Mouse (Mus musculus) heart, embryonic 11.5 days (tissue): Measurements from ENCODE around the gene Gm813. TPM values are rescaled to one million over a fixed set of nuclear protein-coding genes. Genes with fewer than 3 reads are reported as not detected.

Experiments used
- ATAC-seq: fragments of 200-750 bp; cut with Nextera tagmentation; replicated peaks from 2 replicates; pipeline ENCODE4 v1.8.0; 2017; ENCODE audit warnings: moderate library complexity; ENCODE audit not compliant: insufficient number of reproducible peaks, low FRiP score, low TSS enrichment
- H3K27ac ChIP-seq: fragments of 300-500 bp; sonication (generic); 2 replicates; pipeline ENCODE4 v1.5.1; 2014; ENCODE audit warnings: mild to moderate bottlenecking, low read depth, low read length
- H3K27me3 ChIP-seq: fragments of 300-500 bp; sonication (generic); 2 replicates; pipeline ENCODE4 v1.6.1; 2014; ENCODE audit warnings: mild to moderate bottlenecking, low read length, mixed read lengths; ENCODE audit not compliant: control insufficient read depth, insufficient read depth
- H3K36me3 ChIP-seq: fragments of 300-500 bp; sonication (generic); 2 replicates; pipeline ENCODE4 v1.6.1; 2014; ENCODE audit warnings: mild to moderate bottlenecking, low read length, moderate library complexity, mixed read lengths; ENCODE audit not compliant: control insufficient read depth, insufficient read depth
- H3K4me1 ChIP-seq: fragments of 300-500 bp; sonication (generic); 2 replicates; pipeline ENCODE4 v1.6.1; 2014; ENCODE audit warnings: low read length; ENCODE audit not compliant: control insufficient read depth, insufficient read depth
- H3K4me2 ChIP-seq: fragments of 300-500 bp; sonication (generic); 2 replicates; pipeline ENCODE4 v1.6.1; 2014; ENCODE audit warnings: mild to moderate bottlenecking, moderate library complexity
- H3K4me3 ChIP-seq: fragments of 300-500 bp; sonication (generic); 2 replicates; pipeline ENCODE4 v1.5.1; 2014; ENCODE audit warnings: low read depth, low read length
- H3K9ac ChIP-seq: fragments of 300-500 bp; sonication (generic); 2 replicates; pipeline ENCODE4 v1.6.1; 2014; ENCODE audit warnings: mild to moderate bottlenecking, low read depth, low read length, moderate library complexity
- H3K9me3 ChIP-seq: fragments of 300-500 bp; sonication (generic); replicated peaks from 2 replicates; pipeline ENCODE4 v1.6.1; 2016; ENCODE audit warnings: low read length; ENCODE audit not compliant: control insufficient read depth
- WGBS: fragments of 180-500 bp; shearing (Covaris S2); extraction: QIAGEN DNeasy Blood & Tissue Kit; methylation state at CpG from one replicate; pipeline ENCODE4 v1.1.7; 2014; ENCODE audit not compliant: insufficient replicate concordance; 5-methylcytosine and 5-hydroxymethylcytosine counted together
- polyA plus RNA-seq: library from polyadenylated mRNA; unstranded; fragments of >200 nt; fragmentation: Nextera tagmentation; extraction: Ambion mirVana; gene quantifications from 2 replicates; pipeline ENCODE4 v1.2.1, GENCODE M21; 2014

Gm813 gene
- polyA plus RNA-seq, 1 experiment from 2014 or later, result not detected

- WGBS, result 80% methylated on average over 6 of the region's 6 CpGs
- ATAC-seq, result no peak
- no peaks in the 10 kb centered on the region for H3K4me1 ChIP-seq
These were observed 7.2 kb upstream of the Gm813 start for GRCm38 (mm10) chr16:58623944-58624343.

GRCm38 (mm10) chr16:58623114-58623513 lies 6.3 kb upstream of the Gm813 start:
- no peak overlapping the region for H3K9ac ChIP-seq
- H3K4me2 ChIP-seq, result no peak overlapping the region
- no peak for ATAC-seq
- no peaks in the 10 kb centered on the region for H3K36me3 ChIP-seq
- H3K9me3 ChIP-seq, result no peaks in the 10 kb centered on the region
- H3K27ac ChIP-seq, result no peak overlapping the region
- no peaks in the 10 kb centered on the region for H3K27me3 ChIP-seq
- no peak overlapping the region for H3K4me3 ChIP-seq
- no peaks in the 10 kb centered on the region for H3K4me1 ChIP-seq
- WGBS, result 64% methylated on average over 4 of the region's 4 CpGs

More at GRCm38 (mm10) chr16:58623944-58624343, 7.2 kb upstream of the Gm813 start:
- Histone ChIP-seq H3K36me3 (no peaks in the 10 kb centered on the region), H3K9me3 (no peaks in the 10 kb centered on the region), H3K27me3 (no peaks in the 10 kb centered on the region), H3K9ac (no peak overlapping the region), H3K4me2 (no peak overlapping the region), H3K27ac (no peak overlapping the region), H3K4me3 (no peak overlapping the region)

GRCm38 (mm10) chr16:58622377-58622776 lies 5.6 kb upstream of the Gm813 start:
- Histone ChIP-seq H3K4me2 (no peak overlapping the region), H3K4me3 (no peak overlapping the region), H3K4me1 (no peaks in the 10 kb centered on the region), H3K9me3 (no peaks in the 10 kb centered on the region), H3K36me3 (no peaks in the 10 kb centered on the region), H3K9ac (no peak overlapping the region), H3K27ac (no peak overlapping the region), H3K27me3 (no peaks in the 10 kb centered on the region)
- ATAC-seq, result no peak
- WGBS, result 77% methylated on average over 3 of the region's 3 CpGs

GRCm38 (mm10) chr16:58617346-58617745 lies 568 bp upstream of the Gm813 start:
- H3K9me3 ChIP-seq, result no peaks in the 10 kb centered on the region
- no peaks in the 10 kb centered on the region for H3K27me3 ChIP-seq
- no peaks in the 10 kb centered on the region for H3K36me3 ChIP-seq
- H3K4me3 ChIP-seq, result no peak overlapping the region
- H3K27ac ChIP-seq, result no peak overlapping the region
- no peak overlapping the region for H3K9ac ChIP-seq
- no peak for ATAC-seq
- H3K4me2 ChIP-seq, result no peak overlapping the region
- H3K4me1 ChIP-seq, result no peaks in the 10 kb centered on the region

GRCm38 (mm10) chr16:58612969-58613368 lies 3.8 kb downstream of the Gm813 start:
- Histone ChIP-seq H3K36me3 (no peaks in the 10 kb centered on the region), H3K27me3 (no peaks in the 10 kb centered on the region), H3K4me1 (no peaks in the 10 kb centered on the region), H3K9ac (no peak overlapping the region), H3K4me3 (no peak overlapping the region), H3K9me3 (no peaks in the 10 kb centered on the region), H3K4me2 (no peak overlapping the region), H3K27ac (no peak overlapping the region)
- 81% methylated on average over 3 of the region's 3 CpGs for WGBS
- no peak for ATAC-seq

- no peak overlapping the region for H3K4me2 ChIP-seq
- no peaks in the 10 kb centered on the region for H3K27me3 ChIP-seq
- no peak overlapping the region for H3K27ac ChIP-seq
- no peaks in the 10 kb centered on the region for H3K4me1 ChIP-seq
- 47% methylated on average over 5 of the region's 5 CpGs for WGBS
- no peak overlapping the region for H3K4me3 ChIP-seq
- peak; percentile 27; the same call in 1 of the 2 replicates for ATAC-seq
- H3K9ac ChIP-seq, result no peak overlapping the region
- H3K9me3 ChIP-seq, result no peaks in the 10 kb centered on the region
- no peaks in the 10 kb centered on the region for H3K36me3 ChIP-seq
These were observed 9.7 kb downstream of the Gm813 start for GRCm38 (mm10) chr16:58607101-58607500.

GRCm38 (mm10) chr16:58604680-58605079 lies 12.1 kb downstream of the Gm813 start:
- ATAC-seq, result no peak
- Histone ChIP-seq H3K27ac (no peak overlapping the region), H3K9ac (no peak overlapping the region), H3K9me3 (no peaks in the 10 kb centered on the region), H3K4me1 (no peaks in the 10 kb centered on the region), H3K4me2 (no peak overlapping the region), H3K4me3 (no peak overlapping the region), H3K36me3 (no peaks in the 10 kb centered on the region), H3K27me3 (no peaks in the 10 kb centered on the region)

- H3K9ac ChIP-seq, result no peak overlapping the region
- H3K27me3 ChIP-seq, result no peaks in the 10 kb centered on the region
- no peak overlapping the region for H3K27ac ChIP-seq
- no peak overlapping the region for H3K4me3 ChIP-seq
- no peak overlapping the region for H3K4me2 ChIP-seq
- H3K9me3 ChIP-seq, result no peaks in the 10 kb centered on the region
- no peaks in the 10 kb centered on the region for H3K36me3 ChIP-seq
- 76% methylated on average over 2 of the region's 2 CpGs for WGBS
- no peaks in the 10 kb centered on the region for H3K4me1 ChIP-seq
- no peak for ATAC-seq
These were observed 12.9 kb downstream of the Gm813 start for GRCm38 (mm10) chr16:58603831-58604230.

- H3K27ac ChIP-seq, result no peak overlapping the region
- no peaks in the 10 kb centered on the region for H3K27me3 ChIP-seq
- no peaks in the 10 kb centered on the region for H3K4me1 ChIP-seq
- no peak overlapping the region for H3K9ac ChIP-seq
- no peak for ATAC-seq
- H3K36me3 ChIP-seq, result no peaks in the 10 kb centered on the region
- no peak overlapping the region for H3K4me3 ChIP-seq
- WGBS, result 88% methylated on average over 6 of the region's 6 CpGs
- no peaks in the 10 kb centered on the region for H3K9me3 ChIP-seq
- H3K4me2 ChIP-seq, result no peak overlapping the region
These were observed 15.9 kb downstream of the Gm813 start for GRCm38 (mm10) chr16:58600846-58601245.
